Mouse (Mus musculus) erythroblast, embryonic 14.5 days (primary cell): ENCODE measurements at regions not wholly inside any gene's neighbourhood (a gene's known extent, or its start where the extent isn't known, plus 50 kb on each side); places are given as distances from the start of the nearest gene placed in this dataset.

Source experiments
- GATA1 ChIP-seq: IDR thresholded peaks from 2 replicates; pipeline ENCODE4 v1.6.1; 2012; ENCODE audit warnings: low read length, inconsistent platforms, mixed read lengths
- TAL1 ChIP-seq: IDR thresholded peaks from 3 replicates; pipeline ENCODE4 v1.6.1; 2012; ENCODE audit warnings: low read length, inconsistent platforms, mixed read lengths

DNA sequence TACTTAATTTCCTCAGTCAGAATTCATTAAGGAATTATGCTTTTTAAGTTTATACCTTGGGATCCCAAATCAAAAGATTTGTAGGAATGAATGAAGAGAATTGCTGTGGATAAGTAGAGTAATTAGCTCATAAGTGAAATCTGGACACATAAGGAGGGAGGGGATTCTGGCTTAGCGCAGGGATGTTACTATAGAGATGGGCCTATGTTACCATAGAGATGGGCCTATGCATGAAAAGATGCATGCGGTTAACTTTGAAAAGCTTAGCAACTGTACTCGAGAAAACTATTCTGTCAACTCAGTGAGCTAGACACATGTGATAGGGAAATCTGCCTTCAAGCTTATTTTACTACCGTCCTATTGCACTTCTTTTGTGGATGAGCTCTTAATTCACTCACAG is 204.5 kb upstream of the F930015N05Rik start:
- no peak for TF ChIP-seq GATA1
- no peak for TF ChIP-seq TAL1
